Mouse (Mus musculus): ENCODE measurements around the gene Gm10142. TPM values are rescaled to one million over a fixed set of nuclear protein-coding genes. Genes with fewer than 3 reads are reported as not detected.
"Not testable (repeated sequence)": the region's sequence is repeated elsewhere in the genome, so short reads cannot be mapped to it uniquely, and the experiment has no call there.

Gene Gm10142
- polyA plus RNA-seq, 1 experiment from 2014 or later, result not detected

- WGBS, result 64% methylated on average over 5 of the region's 5 CpGs
- not testable (repeated sequence) for H3K36me3 ChIP-seq; H3K27ac ChIP-seq; H3K9me3 ChIP-seq (replicated peaks); ATAC-seq (replicated peaks; ENCODE audit: low FRiP score); H3K27me3 ChIP-seq; H3K4me3 ChIP-seq (replicated peaks); H3K9ac ChIP-seq; H3K4me2 ChIP-seq; H3K4me1 ChIP-seq
Measured at GRCm38 (mm10) chr10:77741924-77742688, 26.5 kb downstream of the Gm10142 start, which contains the start of gene Gm18596. Gm18596 (minus strand) TSS chr10:77742638.

GRCm38 (mm10) chr10:77750686-77751085, 35.1 kb downstream of the Gm10142 start:
- H3K4me2 ChIP-seq; H3K27me3 ChIP-seq; H3K9me3 ChIP-seq (replicated peaks); ATAC-seq (replicated peaks; ENCODE audit: low FRiP score); H3K27ac ChIP-seq; H3K4me3 ChIP-seq (replicated peaks); H3K36me3 ChIP-seq; H3K4me1 ChIP-seq; H3K9ac ChIP-seq: not testable (repeated sequence)
- 88% methylated on average over 1 of the region's 1 CpGs for WGBS

GRCm38 (mm10) chr10:77751254-77751653, 35.6 kb downstream of the Gm10142 start, which contains the start of gene Gm9736:
Gm9736 (minus strand) TSS chr10:77751354.
- not testable (repeated sequence) for ATAC-seq (replicated peaks; ENCODE audit: low FRiP score); H3K9ac ChIP-seq; H3K4me1 ChIP-seq; H3K27me3 ChIP-seq; H3K36me3 ChIP-seq; H3K9me3 ChIP-seq (replicated peaks); H3K27ac ChIP-seq; H3K4me3 ChIP-seq (replicated peaks); H3K4me2 ChIP-seq
- WGBS, result 70% methylated on average over 1 of the region's 1 CpGs

GRCm38 (mm10) chr10:77752312-77752711, 36.7 kb downstream of the Gm10142 start:
- not testable (repeated sequence) for H3K4me1 ChIP-seq; ATAC-seq (replicated peaks; ENCODE audit: low FRiP score)
- 63% methylated on average over 3 of the region's 3 CpGs for WGBS

GRCm38 (mm10) chr10:77753448-77753847, 37.8 kb downstream of the Gm10142 start:
- H3K9me3 ChIP-seq (replicated peaks), result no peaks in the 10 kb centered on the region
- H3K4me3 ChIP-seq (replicated peaks), result no peak overlapping the region
- H3K36me3 ChIP-seq, result no peaks in the 10 kb centered on the region
- ATAC-seq (replicated peaks; ENCODE audit: low FRiP score), result no peak
- H3K27ac ChIP-seq, result no peak overlapping the region
- no peak overlapping the region for H3K4me2 ChIP-seq
- no peak overlapping the region for H3K9ac ChIP-seq
- H3K4me1 ChIP-seq, result no peaks in the 10 kb centered on the region
- no peaks in the 10 kb centered on the region for H3K27me3 ChIP-seq

More at GRCm38 (mm10) chr10:77752312-77752711, 36.7 kb downstream of the Gm10142 start:
- not testable (repeated sequence) for H3K4me3 ChIP-seq (replicated peaks); H3K4me2 ChIP-seq; H3K27ac ChIP-seq; H3K9me3 ChIP-seq (replicated peaks); H3K27me3 ChIP-seq; H3K9ac ChIP-seq; H3K36me3 ChIP-seq

- H3K9ac ChIP-seq; ATAC-seq (replicated peaks; ENCODE audit: low FRiP score); H3K4me2 ChIP-seq; H3K4me3 ChIP-seq (replicated peaks); H3K9me3 ChIP-seq (replicated peaks); H3K27me3 ChIP-seq; H3K27ac ChIP-seq; H3K36me3 ChIP-seq; H3K4me1 ChIP-seq: not testable (repeated sequence)
- 69% methylated on average over 1 of the region's 1 CpGs for WGBS
Measured at GRCm38 (mm10) chr10:77759582-77759981, 44.0 kb downstream of the Gm10142 start, which contains the start of gene Gm3233. Gm3233 (minus strand) TSS chr10:77759682.

Other genes starting within 250 kb of the Gm10142 start
- 34.3 and 37.2 TPM in 2 replicates for gene Fam207a, start 200.0 kb upstream of the Gm10142 start, polyA plus RNA-seq (2015; fragmentation: Nextera tagmentation; extraction: Ambion mirVana)
- 2.1 and 2.3 TPM in 2 replicates for gene Itgb2, start 185.6 kb upstream of the Gm10142 start, polyA plus RNA-seq (2015; fragmentation: Nextera tagmentation; extraction: Ambion mirVana)
- 149 and 152 TPM in 2 replicates for gene Pttg1ip, start 134.1 kb upstream of the Gm10142 start, polyA plus RNA-seq (2015; fragmentation: Nextera tagmentation; extraction: Ambion mirVana)
- gene Sumo3, start 109.7 kb upstream of the Gm10142 start, polyA plus RNA-seq (2015; fragmentation: Nextera tagmentation; extraction: Ambion mirVana), result 332 TPM in 2 replicates
- gene Gm49325, start 109.6 kb upstream of the Gm10142 start, polyA plus RNA-seq (2015; fragmentation: Nextera tagmentation; extraction: Ambion mirVana), result 3.6 and 6.3 TPM in 2 replicates
- gene Ube2g2, start 93.5 kb upstream of the Gm10142 start, polyA plus RNA-seq (2015; fragmentation: Nextera tagmentation; extraction: Ambion mirVana), result 71.9 and 72.0 TPM in 2 replicates
- gene Tspear, start 29.2 kb upstream of the Gm10142 start, polyA plus RNA-seq (2015; fragmentation: Nextera tagmentation; extraction: Ambion mirVana), result 0.50 and 0.90 TPM in 2 replicates
- not detected in 2 replicates for gene Gm19402, start 25.1 kb upstream of the Gm10142 start, polyA plus RNA-seq (2015; fragmentation: Nextera tagmentation; extraction: Ambion mirVana)
- gene Gm9508, start 18.6 kb upstream of the Gm10142 start, polyA plus RNA-seq (2015; fragmentation: Nextera tagmentation; extraction: Ambion mirVana), result not detected in 2 replicates
- gene Gm10272, start 9.2 kb upstream of the Gm10142 start, polyA plus RNA-seq (2015; fragmentation: Nextera tagmentation; extraction: Ambion mirVana), result not detected in 2 replicates
- gene Gm10024, start 4.3 kb upstream of the Gm10142 start, polyA plus RNA-seq (2015; fragmentation: Nextera tagmentation; extraction: Ambion mirVana), result not detected in 2 replicates
- gene Krtap12-1, start 4.8 kb downstream of the Gm10142 start, polyA plus RNA-seq (2015; fragmentation: Nextera tagmentation; extraction: Ambion mirVana), result not detected in 2 replicates
- not detected in 2 replicates for gene Gm10100, start 10.7 kb downstream of the Gm10142 start, polyA plus RNA-seq (2015; fragmentation: Nextera tagmentation; extraction: Ambion mirVana)
- gene Gm18596, start 26.8 kb downstream of the Gm10142 start, polyA plus RNA-seq (2015; fragmentation: Nextera tagmentation; extraction: Ambion mirVana), result not detected in 2 replicates
- gene Gm9736, start 35.5 kb downstream of the Gm10142 start, polyA plus RNA-seq (2015; fragmentation: Nextera tagmentation; extraction: Ambion mirVana), result not detected in 2 replicates
- gene Gm3233, start 43.9 kb downstream of the Gm10142 start, polyA plus RNA-seq (2015; fragmentation: Nextera tagmentation; extraction: Ambion mirVana), result not detected in 2 replicates
- gene Gm3238, start 55.5 kb downstream of the Gm10142 start, polyA plus RNA-seq (2015; fragmentation: Nextera tagmentation; extraction: Ambion mirVana), result not detected in 2 replicates
- gene Gm7138, start 61.1 kb downstream of the Gm10142 start, polyA plus RNA-seq (2015; fragmentation: Nextera tagmentation; extraction: Ambion mirVana), result not detected in 2 replicates
- not detected in 2 replicates for gene Gm3250, start 66.7 kb downstream of the Gm10142 start, polyA plus RNA-seq (2015; fragmentation: Nextera tagmentation; extraction: Ambion mirVana)
- gene Gm7137, start 72.4 kb downstream of the Gm10142 start, polyA plus RNA-seq (2015; fragmentation: Nextera tagmentation; extraction: Ambion mirVana), result not detected in 2 replicates
- gene Gm9639, start 79.3 kb downstream of the Gm10142 start, polyA plus RNA-seq (2015; fragmentation: Nextera tagmentation; extraction: Ambion mirVana), result not detected in 2 replicates
- gene Gm19668, start 83.3 kb downstream of the Gm10142 start, polyA plus RNA-seq (2015; fragmentation: Nextera tagmentation; extraction: Ambion mirVana), result not detected in 2 replicates
- gene Gm9507, start 96.0 kb downstream of the Gm10142 start, polyA plus RNA-seq (2015; fragmentation: Nextera tagmentation; extraction: Ambion mirVana), result not detected in 2 replicates
- not detected in 2 replicates for gene Gm2696, start 98.9 kb downstream of the Gm10142 start, polyA plus RNA-seq (2015; fragmentation: Nextera tagmentation; extraction: Ambion mirVana)
- gene Krtap10-4, start 111.3 kb downstream of the Gm10142 start, polyA plus RNA-seq (2015; fragmentation: Nextera tagmentation; extraction: Ambion mirVana), result not detected in 2 replicates
- not detected in 2 replicates for gene Krtap10-10, start 120.1 kb downstream of the Gm10142 start, polyA plus RNA-seq (2015; fragmentation: Nextera tagmentation; extraction: Ambion mirVana)
- gene Gm36176, start 131.0 kb downstream of the Gm10142 start, polyA plus RNA-seq (2015; fragmentation: Nextera tagmentation; extraction: Ambion mirVana), result not detected in 2 replicates
- not detected in 2 replicates for gene Gm10318, start 137.1 kb downstream of the Gm10142 start, polyA plus RNA-seq (2015; fragmentation: Nextera tagmentation; extraction: Ambion mirVana)
- gene Gm3285, start 146.2 kb downstream of the Gm10142 start, polyA plus RNA-seq (2015; fragmentation: Nextera tagmentation; extraction: Ambion mirVana), result not detected in 2 replicates
- gene Lrrc3, start 186.7 kb downstream of the Gm10142 start, polyA plus RNA-seq (2015; fragmentation: Nextera tagmentation; extraction: Ambion mirVana), result 3.8 and 4.8 TPM in 2 replicates

All from kidney, embryonic 15.5 days (tissue).